Mouse (Mus musculus) left cerebral cortex, adult 18-20 months (tissue): ENCODE measurements around the gene Kncn. TPM values are rescaled to one million over a fixed set of nuclear protein-coding genes. Genes with fewer than 3 reads are reported as not detected.

Experiments used
- DNase-seq, 2 experiments: peaks; one replicate each; pipeline ENCODE4 v3.0.0; 2021 to 2022; ENCODE audit warnings: low spot score in 2 of 2, mixed read lengths in 1 of 2
- total RNA-seq, 2 experiments: library from RNA; stranded (reverse); gene quantifications; 2 replicates each; pipeline ENCODE4 v1.2.3; 2021

The Kncn gene
- total RNA-seq, 2 experiments from 2014 or later: 0.28 to 0.30 TPM

GRCm38 (mm10) chr4:115935835-115936581 lies 51.8 kb downstream of the Kncn start:
- DNase-seq: no peak

- DNase-seq: no peak
These were observed 52.4 kb downstream of the Kncn start for GRCm38 (mm10) chr4:115936646-115937045.

DNA sequence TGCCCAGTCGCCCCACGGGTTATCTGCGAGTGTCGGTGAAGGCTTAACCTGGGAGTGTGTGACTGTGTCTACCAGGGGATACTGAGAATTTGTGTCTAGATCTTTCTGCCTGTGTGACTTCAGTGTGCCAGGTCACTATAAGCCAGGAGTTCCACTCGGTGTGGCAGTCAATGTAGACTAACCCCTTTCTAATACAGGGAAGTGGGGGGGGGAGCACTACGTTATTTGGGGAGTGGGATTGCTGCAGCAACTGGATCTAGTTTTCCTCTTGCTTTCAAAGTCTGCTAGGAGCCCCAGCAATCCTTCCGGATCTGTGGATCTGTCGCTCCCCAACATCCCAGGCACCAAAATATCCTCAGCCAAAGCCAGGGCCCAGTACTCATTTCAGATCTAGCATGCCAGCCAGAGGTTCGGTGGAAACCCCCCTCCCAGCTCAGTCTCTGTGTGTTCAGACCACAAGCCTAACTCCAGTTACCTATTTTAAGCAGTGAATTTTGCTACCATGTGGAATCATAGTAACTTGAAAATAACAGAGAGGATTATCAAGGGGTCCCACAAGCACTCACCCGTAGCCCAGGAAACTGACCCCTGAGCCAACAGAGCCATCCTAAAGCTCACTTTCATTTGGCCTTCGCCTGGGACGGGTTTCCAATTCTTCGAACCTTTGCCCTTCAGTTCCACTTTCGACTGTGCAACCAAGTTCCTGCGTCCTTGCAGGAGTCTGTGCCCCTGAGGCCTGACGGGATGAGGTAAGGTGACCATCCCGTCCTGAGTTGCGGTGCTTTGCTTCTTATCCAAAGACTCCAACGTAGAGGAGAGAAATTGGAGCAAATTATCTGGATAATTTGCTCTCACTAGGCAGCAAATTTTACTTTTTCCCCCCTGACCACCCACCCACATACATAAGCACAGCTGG lies 53.1 kb downstream of the Kncn start:
- no peak for DNase-seq

- DNase-seq: peak in 1 of 2 experiments; percentile 37
These were observed 54.3 kb downstream of the Kncn start for GRCm38 (mm10) chr4:115938276-115939160.

Other genes starting within 250 kb of the Kncn start
- gene Cyp4b1, start 236.7 kb upstream of the Kncn start, total RNA-seq: 1 to 10 TPM; 1.9 to 2.0 TPM
- gene Efcab14, start 146.7 kb upstream of the Kncn start, total RNA-seq: 10 to 100 TPM; 49.7 to 55.4 TPM
- not detected for gene Tex38, start 103.4 kb upstream of the Kncn start, total RNA-seq
- gene Atpaf1, start 99.6 kb upstream of the Kncn start, total RNA-seq: 10 to 100 TPM; 75.2 to 86.0 TPM
- 1 to 10 TPM; 4.0 to 6.7 TPM for gene Mob3c, start 56.3 kb upstream of the Kncn start, total RNA-seq
- 10 to 100 TPM; 29.6 to 39.5 TPM for gene Mknk1, start 45.2 kb upstream of the Kncn start, total RNA-seq
- gene 6430628N08Rik, start 6.3 kb downstream of the Kncn start, total RNA-seq: under 1 TPM; 0.56 to 0.67 TPM
- not detected for gene Dmbx1, start 55.5 kb downstream of the Kncn start, total RNA-seq
- 100 to 1,000 TPM in 1 of 2 experiments, 10 to 100 TPM in 1; 85.2 to 101 TPM for gene Faah, start 133.5 kb downstream of the Kncn start, total RNA-seq
- gene Nsun4, start 169.5 kb downstream of the Kncn start, total RNA-seq: 10 to 100 TPM; 13.3 TPM
- gene Uqcrh, start 190.7 kb downstream of the Kncn start, total RNA-seq: 100 to 1,000 TPM; 434 to 461 TPM
- 10 to 100 TPM; 44.7 to 54.3 TPM for gene Lrrc41, start 190.9 kb downstream of the Kncn start, total RNA-seq
- gene Rad54l, start 239.3 kb downstream of the Kncn start, total RNA-seq: under 1 TPM; 0.49 TPM
- gene Pomgnt1, start 239.4 kb downstream of the Kncn start, total RNA-seq: 10 to 100 TPM; 77.7 to 83.0 TPM